Mouse (Mus musculus) T-cell, adult 2 months (primary cell): ENCODE results near the gene Clec4g.
"Not testable (repeated sequence)": the region's sequence is repeated elsewhere in the genome, so short reads cannot be mapped to it uniquely, and the experiment has no call there.

Source experiments
- DNase-seq: peaks from one replicate; pipeline ENCODE4 v3.0.0; 2022; ENCODE audit warnings: low spot score

Clec4g gene

DNA sequence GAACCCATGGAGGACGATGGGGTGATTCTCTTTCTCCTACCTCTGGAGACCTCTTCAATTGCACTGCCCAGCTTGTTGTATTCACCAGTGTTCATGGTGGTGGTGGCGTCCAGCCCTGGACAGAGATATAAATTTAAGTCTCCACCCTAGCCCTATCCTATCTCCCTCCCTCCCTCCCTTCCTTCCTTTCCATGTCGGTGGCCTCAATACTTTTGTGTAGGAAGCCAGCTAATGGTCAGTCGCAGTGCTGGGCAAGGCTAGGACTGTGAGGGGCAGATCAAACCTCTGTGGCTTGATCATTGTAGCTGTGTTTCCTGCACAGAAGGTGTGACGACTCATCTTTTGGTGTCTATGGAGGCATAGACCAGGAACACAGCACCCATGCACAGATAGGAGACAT lies at the start of gene Clec4g:
Gene Clec4g, minus strand, starts transcription at position 101 of the 400 bp plus-strand sequence.
- no peak for DNase-seq

DNA sequence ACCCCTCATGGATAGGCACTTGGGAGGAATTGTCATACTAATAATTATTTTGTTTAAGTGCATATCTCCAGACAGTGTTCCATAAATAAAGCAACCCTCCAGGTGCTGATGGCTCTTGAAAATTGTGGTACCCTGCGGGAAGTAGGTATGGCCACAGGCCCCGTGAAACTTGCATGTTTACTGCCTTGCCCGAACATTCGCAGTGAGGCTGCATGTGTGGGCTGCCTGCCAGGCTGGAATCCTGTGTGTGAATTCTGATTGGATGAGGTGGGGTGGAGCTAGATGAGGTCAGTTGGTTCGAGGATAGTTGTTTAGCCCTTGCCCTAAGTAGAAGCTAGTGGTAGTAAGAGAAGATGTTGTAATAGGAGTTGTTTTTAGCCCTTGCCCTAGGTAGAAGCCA lies 48.2 kb upstream of the Clec4g start:
- not testable (repeated sequence) for DNase-seq

DNA sequence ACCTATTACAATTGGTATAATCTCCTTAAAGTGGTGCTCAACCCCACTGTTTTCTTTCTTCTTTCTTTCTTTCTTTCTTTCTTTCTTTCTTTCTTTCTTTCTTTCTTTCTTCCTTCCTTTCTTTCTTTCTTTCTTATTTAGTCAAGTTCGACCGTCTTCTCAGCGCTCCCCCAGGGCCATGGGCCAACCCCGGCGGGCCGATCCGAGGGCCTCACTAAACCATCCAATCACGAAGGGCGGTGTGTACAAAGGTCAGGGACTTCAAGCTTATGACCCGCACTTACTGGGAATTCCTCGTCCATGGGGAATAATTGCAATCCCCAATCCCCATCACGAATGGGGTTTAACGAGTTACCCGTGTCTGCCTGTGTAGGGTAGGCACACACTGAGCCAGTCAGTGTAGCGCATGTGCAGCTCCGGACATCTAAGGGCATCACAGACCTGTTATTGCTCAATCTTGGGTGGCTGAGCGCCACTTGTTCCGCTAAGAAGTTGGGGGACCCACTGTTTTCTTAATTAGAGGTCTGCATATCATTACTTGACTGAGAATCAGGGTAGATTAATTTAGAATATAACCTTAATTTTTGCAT lies 33.9 kb upstream of the Clec4g start:
- peak; percentile 50 for DNase-seq

DNA sequence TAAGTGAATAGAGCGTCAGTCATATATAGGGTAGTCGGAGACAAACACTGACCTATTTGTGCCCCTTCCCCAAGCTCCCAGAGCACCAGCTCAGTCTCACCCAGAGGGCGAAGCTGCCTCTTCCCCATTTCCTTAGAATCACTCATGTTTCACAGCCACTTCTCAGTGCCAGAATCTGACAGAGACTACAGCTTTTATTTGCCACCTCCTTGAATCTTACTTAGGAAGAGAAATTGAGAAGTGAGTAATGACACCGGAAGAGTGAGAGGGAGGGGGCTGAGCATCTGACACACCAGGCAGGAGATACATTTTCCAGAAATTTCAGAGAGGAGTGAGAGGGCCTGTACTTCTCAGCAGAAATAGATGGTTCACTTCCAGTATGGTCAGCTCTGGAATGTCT lies 28.3 kb upstream of the Clec4g start, which contains the start of gene Cd209a:
Gene Cd209a, minus strand, starts transcription at position 224 of the 400 bp plus-strand sequence.
- DNase-seq: no peak

- DNase-seq: no peak
Measured at GRCm38 (mm10) chr8:3736947-3737346, 16.5 kb upstream of the Clec4g start.

DNA sequence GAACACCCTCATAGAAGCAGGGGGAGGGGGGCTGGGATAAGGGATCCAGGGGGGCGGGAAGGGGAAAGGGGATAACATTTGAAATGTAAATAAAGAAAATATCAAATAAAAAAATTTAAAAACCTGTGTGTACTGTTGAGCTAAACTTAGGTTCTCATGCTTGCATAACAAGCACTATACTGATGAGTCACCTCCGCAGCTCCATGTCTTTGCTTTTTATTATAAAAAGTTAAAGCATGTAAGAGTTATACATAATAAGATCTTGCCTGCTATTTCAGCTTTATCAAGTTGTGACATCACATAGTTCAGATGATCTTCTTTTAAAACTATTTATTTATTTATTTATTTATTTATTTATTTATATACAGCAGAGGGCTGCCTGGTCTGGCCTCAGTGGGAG lies 15.1 kb upstream of the Clec4g start:
- no peak for DNase-seq

GRCm38 (mm10) chr8:3734084-3734483 lies 13.6 kb upstream of the Clec4g start:
- DNase-seq: no peak

DNA sequence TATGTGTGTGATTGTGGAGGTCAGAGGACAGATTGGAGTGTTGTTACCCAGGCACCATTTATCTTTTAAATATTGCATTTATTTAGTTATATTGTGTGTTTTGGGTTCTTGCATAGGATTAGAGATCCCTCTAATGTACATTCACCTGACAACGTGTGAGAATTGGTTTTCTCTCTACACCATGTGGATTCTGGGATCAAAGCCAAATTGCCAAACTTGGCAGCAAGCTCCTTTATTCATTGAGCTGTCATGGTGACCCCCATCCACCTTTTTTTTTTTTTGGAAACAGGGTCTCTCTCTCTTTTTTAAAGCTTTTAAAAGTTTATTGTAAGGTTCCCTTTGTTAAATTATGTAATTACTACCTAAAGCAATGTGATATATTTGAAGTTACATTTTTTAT lies 590 bp upstream of the Clec4g start:
- no peak for DNase-seq

DNA sequence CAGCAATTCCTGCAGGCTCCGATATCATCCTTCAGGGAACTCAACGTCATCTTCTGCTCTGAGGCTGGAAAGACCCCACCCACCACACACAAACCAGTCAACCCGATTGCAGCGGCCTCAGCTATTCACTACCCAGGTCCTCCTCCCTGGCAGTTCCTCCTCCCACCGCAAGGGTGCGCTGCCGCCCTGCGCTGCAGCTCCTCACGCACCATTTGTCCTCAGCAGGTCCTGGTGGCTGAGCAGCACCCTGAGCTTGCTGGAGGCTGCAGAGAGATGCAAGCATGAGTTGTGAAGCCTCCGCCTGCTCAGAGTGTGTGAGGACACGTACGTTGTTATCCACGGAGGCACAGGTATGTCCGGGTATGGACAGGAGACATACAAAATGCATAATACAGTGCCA lies 1.9 kb downstream of the Clec4g start:
- peak; percentile 54 for DNase-seq

DNA sequence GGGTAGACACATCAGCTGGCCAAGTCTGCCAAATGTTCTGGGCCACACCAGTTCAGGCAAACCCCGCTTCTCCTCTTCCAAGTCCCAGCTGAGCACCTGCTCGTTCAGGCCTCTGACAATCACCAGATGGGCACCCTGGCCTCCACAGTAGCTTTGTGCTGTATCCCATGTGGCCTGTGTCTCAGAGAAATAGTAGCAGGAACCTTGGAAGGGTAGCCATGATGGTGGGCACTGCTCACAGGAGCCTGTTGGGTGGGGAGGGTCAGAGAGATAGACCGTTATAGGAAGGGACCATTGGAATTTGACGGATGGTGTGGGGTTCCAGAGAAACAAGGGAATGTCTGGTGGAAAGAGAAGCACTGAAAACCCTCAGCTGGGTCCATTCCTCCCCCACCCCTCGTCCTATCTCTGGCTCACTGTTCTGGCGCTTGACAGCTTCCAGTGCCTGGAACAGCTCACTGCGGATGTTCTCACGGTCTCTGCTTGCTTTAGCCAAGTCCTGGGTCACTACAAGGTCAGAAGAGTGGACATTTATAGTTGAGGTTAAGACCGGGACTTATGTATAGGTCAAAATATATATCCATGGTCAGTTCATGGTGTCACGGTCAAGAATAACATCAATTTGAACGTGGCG lies 3.0 kb downstream of the Clec4g start:
- DNase-seq: no peak

GRCm38 (mm10) chr8:3711646-3712045 lies 8.8 kb downstream of the Clec4g start:
- DNase-seq: peak; percentile 9

DNA sequence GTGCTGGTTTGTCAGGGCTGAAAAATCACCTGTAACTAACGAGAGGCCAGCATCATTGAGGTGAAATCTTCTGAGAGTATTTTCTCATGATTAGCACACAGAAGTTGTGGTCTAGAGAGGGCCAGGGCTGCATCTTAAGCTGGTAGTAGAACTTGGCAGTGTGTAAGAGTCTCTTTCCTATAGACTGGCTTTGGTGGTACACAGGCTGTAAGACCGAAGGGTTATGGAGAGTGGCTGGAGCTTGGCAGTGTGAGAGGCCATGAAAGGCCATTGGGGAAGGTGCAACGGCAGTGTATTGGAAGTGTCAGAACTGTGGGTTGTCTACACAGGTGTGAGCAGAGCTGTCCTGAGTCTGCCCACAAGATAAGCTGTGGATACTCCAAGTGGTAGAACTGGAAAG lies 10.1 kb downstream of the Clec4g start:
- DNase-seq: no peak

GRCm38 (mm10) chr8:3707611-3708010 lies 12.8 kb downstream of the Clec4g start:
- no peak for DNase-seq

DNA sequence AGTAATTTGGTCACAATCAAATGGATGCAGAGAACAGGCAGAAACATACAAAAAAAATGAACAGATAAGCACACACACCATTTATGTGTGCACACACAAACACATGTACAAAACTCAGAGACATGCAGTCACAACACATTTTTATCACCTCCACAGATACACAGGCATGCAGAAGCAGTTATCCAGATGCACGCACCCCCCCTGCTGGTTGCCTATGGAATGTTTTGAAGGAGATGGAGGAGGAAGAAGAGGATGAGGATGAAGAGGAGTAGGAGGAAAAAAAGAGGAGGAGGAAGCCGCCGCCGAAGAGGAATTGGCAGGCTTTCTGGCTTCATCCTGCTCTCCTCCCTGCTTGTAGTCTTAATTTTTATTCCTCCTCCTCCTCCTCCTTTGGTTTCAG lies 14.7 kb downstream of the Clec4g start:
- DNase-seq: no peak

DNA sequence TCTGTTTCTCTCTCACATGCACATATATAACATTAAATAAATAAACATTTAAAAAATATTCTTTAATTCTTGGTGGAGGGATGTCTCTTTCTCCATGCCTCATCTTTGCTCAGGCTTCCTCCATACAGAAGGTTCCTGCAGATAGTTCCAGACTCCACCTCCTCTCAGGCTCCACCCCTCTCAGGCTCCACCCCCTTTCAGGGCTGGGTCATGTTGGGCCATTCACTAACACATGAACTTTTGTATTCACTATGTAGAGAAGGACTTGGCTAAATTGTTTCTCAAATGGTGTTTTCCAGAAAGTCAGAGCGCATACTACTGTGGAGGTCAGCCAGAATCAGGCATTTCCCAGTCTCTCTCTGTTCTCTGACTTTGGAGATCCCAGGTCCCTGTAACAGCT lies 19.0 kb downstream of the Clec4g start:
- DNase-seq: no peak

GRCm38 (mm10) chr8:3694121-3694520 lies 26.3 kb downstream of the Clec4g start, which contains the start of gene Fcer2a:
Gene Fcer2a (minus strand): TSS chr8:3694175.
- DNase-seq: no peak

DNA sequence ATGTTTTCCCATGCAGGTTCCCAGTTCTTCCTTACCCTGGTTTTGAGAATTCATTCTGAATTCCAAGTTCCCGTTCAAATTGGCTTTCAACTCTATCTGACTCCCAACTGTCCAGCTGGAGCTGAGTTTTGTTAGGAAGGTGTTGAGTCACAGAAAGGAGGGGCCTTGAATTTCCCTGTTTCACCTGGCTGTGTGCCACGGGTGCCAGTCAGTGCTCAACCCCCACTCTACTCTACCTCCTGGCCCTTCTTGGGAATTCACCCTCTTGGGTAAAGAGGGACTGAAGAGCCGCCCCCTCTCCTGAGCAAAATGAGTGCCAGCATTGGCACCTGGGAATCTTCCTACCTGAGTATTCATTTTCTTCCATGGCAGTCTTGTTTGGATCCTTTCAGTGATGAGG lies 29.7 kb downstream of the Clec4g start:
- no peak for DNase-seq

DNA sequence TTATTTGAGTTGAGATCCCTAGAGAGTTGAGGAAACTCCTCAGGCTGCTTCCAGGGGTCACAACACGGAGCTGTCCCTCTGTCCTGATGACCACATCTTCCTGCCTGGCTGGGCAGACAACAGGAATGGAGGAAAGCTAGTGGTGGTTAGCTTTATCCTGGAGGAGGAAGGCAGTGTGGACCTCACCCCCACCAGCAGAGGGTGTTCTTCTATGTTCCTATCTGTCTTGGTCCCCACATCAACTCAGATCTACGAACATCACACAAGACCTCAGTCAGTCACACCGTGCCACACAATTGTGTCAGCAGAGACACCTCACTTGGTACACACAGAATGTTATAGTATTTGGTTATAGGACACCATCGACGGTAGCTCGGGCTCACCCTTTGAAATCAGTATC lies 32.9 kb downstream of the Clec4g start:
- no peak for DNase-seq

DNA sequence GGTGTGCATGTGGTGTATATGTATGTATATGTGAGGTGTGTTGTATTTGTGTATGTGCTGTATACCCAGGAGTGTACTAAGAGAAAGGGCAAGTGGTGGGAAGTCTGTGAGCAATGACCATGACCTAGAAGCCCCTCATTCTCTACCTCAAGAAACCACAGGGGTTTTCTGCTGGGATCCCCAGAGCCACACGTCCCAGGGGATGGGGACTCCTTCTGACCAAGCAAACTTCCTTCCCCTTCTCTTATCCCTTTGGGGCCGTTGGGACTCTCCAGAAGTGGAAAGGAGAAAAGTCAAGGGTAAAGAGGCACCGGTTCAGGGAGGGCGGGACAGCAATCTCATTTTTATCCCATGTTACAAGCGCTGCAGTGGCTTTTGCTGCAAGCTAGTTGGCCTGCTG lies 35.0 kb downstream of the Clec4g start:
- no peak for DNase-seq

- DNase-seq: no peak
Measured at GRCm38 (mm10) chr8:3684530-3684929, 35.9 kb downstream of the Clec4g start.

- DNase-seq: no peak
Measured at GRCm38 (mm10) chr8:3683408-3684176, 36.9 kb downstream of the Clec4g start.

GRCm38 (mm10) chr8:3682435-3682834 lies 38.0 kb downstream of the Clec4g start:
- DNase-seq: no peak

- no peak for DNase-seq
Measured at GRCm38 (mm10) chr8:3679656-3680055, 40.8 kb downstream of the Clec4g start.
